Mouse (Mus musculus) hematopoietic multipotent progenitor cell, adult 10-12 weeks (in vitro differentiated cells): ENCODE data around the gene Cdkn1b. TPM values are rescaled to one million over a fixed set of nuclear protein-coding genes. Genes with fewer than 3 reads are reported as not detected.

ENCODE experiments used
- polyA plus RNA-seq: library from polyadenylated mRNA; stranded (reverse); fragments of >175 nt; gene quantifications from 2 replicates; pipeline ENCODE4 v1.2.3, GENCODE M21; 2012; ENCODE audit warnings: low replicate concordance

Gene Cdkn1b
- polyA plus RNA-seq = 112 and 188 TPM in 2 replicates

GRCm38 (mm10) chr6:134920190-134921013 is at the start of gene Cdkn1b:
TSS of gene Cdkn1b (plus strand) at chr6:134920401.

GRCm38 (mm10) chr6:134898095-134898965 is 21.9 kb upstream of the Cdkn1b start, which contains the start of gene Gpr19:
TSS of gene Gpr19 (minus strand) at chr6:134898578.

Other genes with a start within 250 kb of the Cdkn1b start
- gene Dusp16, start 127.8 kb upstream of the Cdkn1b start, polyA plus RNA-seq = 3.4 and 5.8 TPM in 2 replicates
- 17.8 and 30.7 TPM in 2 replicates for gene Crebl2, start 90.2 kb upstream of the Cdkn1b start, polyA plus RNA-seq
- gene Gpr19, start 21.8 kb upstream of the Cdkn1b start, polyA plus RNA-seq = 4.3 and 4.7 TPM in 2 replicates
- not detected in 2 replicates for gene Apold1, start 61.3 kb downstream of the Cdkn1b start, polyA plus RNA-seq
- 3.4 and 8.0 TPM in 2 replicates for gene Ddx47, start 91.2 kb downstream of the Cdkn1b start, polyA plus RNA-seq
- 0.06 TPM in 1 of 2 replicates, not detected in the other for gene Gprc5a, start 145.2 kb downstream of the Cdkn1b start, polyA plus RNA-seq
- gene Gprc5d, start 197.9 kb downstream of the Cdkn1b start, polyA plus RNA-seq = not detected in 2 replicates